Comparison of ENCODE assay signal across 16 mouse cellular contexts in the genomic region with DNA sequence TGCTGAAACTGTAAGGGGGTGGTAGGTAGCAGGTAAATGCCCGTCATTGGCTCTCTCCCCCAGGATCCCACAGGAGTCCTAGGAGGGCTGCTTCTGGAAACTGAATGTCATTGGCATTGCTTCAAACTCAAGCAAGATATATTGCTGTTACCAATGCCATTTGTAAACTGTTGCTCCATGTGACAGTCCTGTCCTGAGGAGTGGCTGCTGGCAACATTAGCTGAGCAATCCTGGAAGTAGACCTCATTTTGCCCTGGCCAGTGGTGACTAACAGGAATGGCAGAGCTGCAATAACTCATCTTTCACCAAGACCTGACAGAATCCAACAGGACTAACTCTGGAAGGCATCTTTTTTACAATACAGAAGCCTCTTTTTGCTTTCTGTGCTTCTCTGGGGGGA.
"Had no signal": no experiment of that assay in that cellular context is flagged by ENCODE, and none has a peak within 500 bp of the region (broad histone marks: within the 10 kb centered on the region; RNA-seq: fewer than 3 reads in every experiment).

No protein-coding gene starts in this region.

- H3K9ac ChIP-seq: limb, embryonic 15.5 days; liver, embryonic 12.5 days; lung, embryonic 14.5 days; neural tube, embryonic 13.5 days; stomach, embryonic 15.5 days had no signal

- H3K4me2 ChIP-seq: limb, embryonic 15.5 days; liver, embryonic 12.5 days; lung, embryonic 14.5 days; midbrain, embryonic 11.5 days; neural tube, embryonic 13.5 days; stomach, embryonic 15.5 days had no signal

- H3K4me3 ChIP-seq: limb, embryonic 15.5 days; liver, embryonic 12.5 days; megakaryocyte, embryonic 14.5 days; neural tube, embryonic 13.5 days; stomach, embryonic 15.5 days had no signal

- H3K4me1 ChIP-seq: limb, embryonic 15.5 days; liver, embryonic 12.5 days; stomach, embryonic 15.5 days had no signal

- H3K9me3 ChIP-seq: limb, embryonic 15.5 days; liver, embryonic 12.5 days; megakaryocyte, embryonic 14.5 days; neural tube, embryonic 13.5 days; stomach, embryonic 15.5 days had no signal

- H3K27ac ChIP-seq: kidney, postnatal 0 days; limb, embryonic 15.5 days; liver, embryonic 12.5 days; macrophage; neural tube, embryonic 13.5 days; stomach, embryonic 15.5 days had no signal

- ATAC-seq: liver, embryonic 12.5 days; midbrain, embryonic 16.5 days had no signal

- DNase-seq: kidney, postnatal 36 days; lung, embryonic 14.5 days; lung, postnatal 10 days; retina, postnatal 1 day; right cerebral cortex, postnatal 4 days; thymus, adult 2 months; thymus, postnatal 25 days had no signal

- H3K36me3 ChIP-seq: limb, embryonic 15.5 days; liver, embryonic 12.5 days; neural tube, embryonic 13.5 days; stomach, embryonic 15.5 days had no signal

- H3K27me3 ChIP-seq: limb, embryonic 15.5 days; liver, embryonic 12.5 days; megakaryocyte, embryonic 14.5 days; neural tube, embryonic 13.5 days; stomach, embryonic 15.5 days had no signal
